Mouse (Mus musculus) embryonic facial prominence, embryonic 11.5 days (tissue): ENCODE data around the gene Dkk3. TPM values are rescaled to one million over a fixed set of nuclear protein-coding genes. Genes with fewer than 3 reads are reported as not detected.
"Not testable (repeated sequence)": the region's sequence is repeated elsewhere in the genome, so short reads cannot be mapped to it uniquely, and the experiment has no call there.

ENCODE experiments used
- ATAC-seq: fragments of 200-750 bp; cut with Nextera tagmentation; replicated peaks from 2 replicates; pipeline ENCODE4 v1.8.0; 2017; ENCODE audit warnings: low read depth; ENCODE audit not compliant: insufficient number of reproducible peaks, low FRiP score, low TSS enrichment
- DNase-seq: peaks from one replicate; pipeline ENCODE4 v3.0.0-alpha.2; 2015; ENCODE audit warnings: low spot score
- H3K27ac ChIP-seq: fragments of 300-500 bp; sonication (generic); replicated peaks from 2 replicates; pipeline ENCODE4 v1.5.1; 2014; ENCODE audit warnings: mild to moderate bottlenecking, low read depth, low read length, control low read depth
- H3K27me3 ChIP-seq: fragments of 300-500 bp; sonication (generic); 2 replicates; pipeline ENCODE4 v1.6.1; 2014; ENCODE audit warnings: mild to moderate bottlenecking, low read length, moderate library complexity, mixed read lengths; ENCODE audit not compliant: control insufficient read depth, insufficient read depth
- H3K36me3 ChIP-seq: fragments of 300-500 bp; sonication (generic); replicated peaks from 2 replicates; pipeline ENCODE4 v1.6.1; 2014; ENCODE audit warnings: low read depth, mild to moderate bottlenecking, low read length, moderate library complexity, mixed read lengths; ENCODE audit not compliant: control insufficient read depth, insufficient read depth
- H3K4me1 ChIP-seq: fragments of 300-500 bp; sonication (generic); 2 replicates; pipeline ENCODE4 v1.6.1; 2014; ENCODE audit warnings: low read length, mixed read lengths; ENCODE audit not compliant: control insufficient read depth, insufficient read depth
- H3K4me2 ChIP-seq: fragments of 300-500 bp; sonication (generic); 2 replicates; pipeline ENCODE4 v1.6.1; 2014; ENCODE audit warnings: low read depth, mild to moderate bottlenecking, control low read depth, low read length, moderate library complexity
- H3K4me3 ChIP-seq: fragments of 300-500 bp; sonication (generic); 2 replicates; pipeline ENCODE4 v1.5.1; 2014; ENCODE audit warnings: low read depth, low read length, control low read depth
- H3K9ac ChIP-seq: fragments of 300-500 bp; sonication (generic); replicated peaks from 2 replicates; pipeline ENCODE4 v1.6.1; 2014; ENCODE audit warnings: mild to moderate bottlenecking, control low read depth, low read length
- H3K9me3 ChIP-seq: fragments of 300-500 bp; sonication (generic); replicated peaks from 2 replicates; pipeline ENCODE4 v1.6.1; 2016; ENCODE audit warnings: mild to moderate bottlenecking, low read length, inconsistent platforms, mixed read lengths; ENCODE audit not compliant: control insufficient read depth
- WGBS: fragments of 180-500 bp; shearing (Covaris S2); extraction: QIAGEN DNeasy Blood & Tissue Kit; methylation state at CpG from one replicate; pipeline ENCODE4 v1.1.7; 2014; 5-methylcytosine and 5-hydroxymethylcytosine counted together
- polyA plus RNA-seq: library from polyadenylated mRNA; unstranded; fragments of >200 nt; fragmentation: Nextera tagmentation; extraction: Ambion mirVana; gene quantifications from 2 replicates; pipeline ENCODE4 v1.2.1, GENCODE M21; 2014

The Dkk3 gene
- polyA plus RNA-seq, 1 experiment from 2014 or later: 17.0 TPM

DNA sequence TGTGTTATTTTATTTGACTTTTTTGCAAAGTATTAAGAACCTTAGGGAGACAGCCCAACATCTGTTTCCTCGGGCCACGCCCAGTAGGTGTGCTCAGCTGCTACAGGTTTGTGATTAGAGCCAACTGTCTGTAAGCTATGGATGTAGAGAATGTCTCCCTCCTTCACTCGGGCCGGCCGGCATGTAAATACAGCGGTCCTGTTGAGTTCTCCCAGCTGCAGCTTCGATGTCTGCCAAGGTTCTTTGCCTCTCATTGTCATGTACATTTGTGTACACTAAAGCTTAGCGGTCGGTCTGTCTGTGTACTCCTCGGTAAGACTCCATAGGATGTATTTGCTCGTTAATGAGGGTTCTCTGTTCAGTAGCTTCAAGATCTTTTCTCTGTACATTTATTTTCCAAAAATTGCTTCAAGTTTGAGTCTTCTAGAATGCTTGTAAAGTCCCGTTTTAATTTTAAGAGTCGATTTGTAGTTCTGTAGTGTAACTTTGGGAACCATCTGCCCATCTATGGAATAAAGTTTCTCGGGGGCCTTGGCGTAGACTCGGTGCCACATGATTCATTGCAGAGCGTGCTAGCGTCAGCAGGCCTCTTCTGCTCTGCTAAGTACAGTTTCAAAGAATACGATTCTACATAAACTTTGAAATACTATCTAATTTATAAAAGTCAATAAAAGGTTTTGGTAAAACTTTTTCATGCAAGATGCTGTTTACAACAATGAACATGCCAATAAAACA is 48.1 kb downstream of the Dkk3 start:
- Histone ChIP-seq H3K36me3 (peaks cover 10% of the 10 kb centered on the region), H3K4me3 (no peak overlapping the region), H3K4me2 (no peak overlapping the region), H3K4me1 (no peaks in the 10 kb centered on the region), H3K27me3 (no peaks in the 10 kb centered on the region), H3K9me3 (no peaks in the 10 kb centered on the region), H3K9ac (no peak overlapping the region), H3K27ac (no peak overlapping the region)
- DNase-seq (no peak), ATAC-seq (no peak)
- WGBS: 97% methylated on average over 19 of the region's 19 CpGs

DNA sequence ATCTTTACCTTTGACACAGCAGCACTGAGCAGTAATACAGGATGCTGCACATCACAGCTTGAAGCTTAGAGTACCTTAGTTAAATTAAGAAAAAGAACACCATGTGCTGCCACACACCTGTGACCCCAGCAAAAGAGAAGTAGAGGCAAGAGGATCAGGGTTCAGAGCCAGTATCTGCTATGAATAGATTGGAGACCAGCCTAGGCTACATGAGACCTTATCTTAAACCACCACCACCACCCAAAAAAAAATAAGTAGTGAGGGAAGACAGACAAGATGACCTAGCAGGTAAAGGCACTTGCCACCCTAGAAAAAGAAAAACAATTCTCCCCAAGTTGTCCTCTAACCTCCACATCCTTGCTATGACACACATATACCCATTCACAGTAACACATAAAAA is 50.1 kb downstream of the Dkk3 start:
- no peaks in the 10 kb centered on the region for H3K4me1 ChIP-seq
- H3K4me2 ChIP-seq: no peak overlapping the region
- no peaks in the 10 kb centered on the region for H3K9me3 ChIP-seq
- peaks cover 10% of the 10 kb centered on the region for H3K36me3 ChIP-seq
- ATAC-seq: no peak
- H3K9ac ChIP-seq: no peak overlapping the region
- H3K27ac ChIP-seq: no peak overlapping the region
- no peak overlapping the region for H3K4me3 ChIP-seq
- H3K27me3 ChIP-seq: no peaks in the 10 kb centered on the region
- DNase-seq: no peak

DNA sequence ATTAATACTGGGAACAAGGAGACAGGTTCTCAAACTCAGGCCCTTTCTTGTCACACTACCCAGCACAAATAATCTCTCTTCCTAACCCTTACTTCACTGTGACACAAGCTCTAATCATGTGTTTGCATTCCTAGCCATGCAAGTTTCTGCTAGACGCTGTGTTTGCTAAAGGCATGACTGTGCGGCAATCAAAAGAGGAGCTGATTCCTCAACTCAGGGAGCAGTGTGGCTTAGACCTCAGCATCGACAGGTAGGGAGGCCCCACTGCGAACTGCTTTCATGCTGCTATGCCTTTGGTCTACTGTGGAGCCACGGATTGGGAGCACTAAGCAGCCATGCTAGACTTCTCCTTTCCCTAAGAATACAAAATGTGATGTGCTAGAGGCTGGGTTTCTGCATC is 55.0 kb downstream of the Dkk3 start:
- H3K36me3 ChIP-seq: peaks cover 6% of the 10 kb centered on the region
- H3K4me3 ChIP-seq: no peak overlapping the region
- H3K9ac ChIP-seq: no peak overlapping the region
- no peak for ATAC-seq
- no peaks in the 10 kb centered on the region for H3K9me3 ChIP-seq
- DNase-seq: no peak
- H3K27ac ChIP-seq: no peak overlapping the region
- H3K4me1 ChIP-seq: no peaks in the 10 kb centered on the region
- no peaks in the 10 kb centered on the region for H3K27me3 ChIP-seq
- WGBS: 90% methylated on average over 5 of the region's 5 CpGs
- no peak overlapping the region for H3K4me2 ChIP-seq

DNA sequence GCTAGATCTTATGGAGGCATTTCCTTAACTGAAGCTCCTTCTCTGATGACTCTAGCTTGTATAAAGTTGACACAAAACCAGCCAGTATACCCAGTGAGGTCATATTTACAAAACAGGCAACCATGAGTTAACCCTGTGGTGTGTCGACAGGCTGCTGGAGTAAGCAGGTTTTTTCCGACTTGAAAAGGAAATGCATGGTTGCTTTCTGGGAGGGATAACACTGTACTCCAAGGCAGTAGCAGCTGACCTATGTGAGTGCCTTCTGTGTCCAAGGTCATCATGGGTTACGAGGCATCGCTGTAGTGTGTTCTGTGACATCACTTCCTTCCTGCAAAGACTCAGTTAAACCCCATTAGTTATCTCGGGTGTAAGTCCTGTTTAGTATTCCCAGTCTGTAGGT is 55.9 kb downstream of the Dkk3 start:
- Histone ChIP-seq H3K9ac (no peak overlapping the region), H3K4me2 (no peak overlapping the region), H3K4me1 (no peaks in the 10 kb centered on the region), H3K27ac (no peak overlapping the region), H3K4me3 (no peak overlapping the region), H3K27me3 (no peaks in the 10 kb centered on the region), H3K36me3 (peaks cover 5% of the 10 kb centered on the region), H3K9me3 (no peaks in the 10 kb centered on the region)
- DNase-seq: no peak
- WGBS: 77% methylated on average over 5 of the region's 5 CpGs
- no peak for ATAC-seq

DNA sequence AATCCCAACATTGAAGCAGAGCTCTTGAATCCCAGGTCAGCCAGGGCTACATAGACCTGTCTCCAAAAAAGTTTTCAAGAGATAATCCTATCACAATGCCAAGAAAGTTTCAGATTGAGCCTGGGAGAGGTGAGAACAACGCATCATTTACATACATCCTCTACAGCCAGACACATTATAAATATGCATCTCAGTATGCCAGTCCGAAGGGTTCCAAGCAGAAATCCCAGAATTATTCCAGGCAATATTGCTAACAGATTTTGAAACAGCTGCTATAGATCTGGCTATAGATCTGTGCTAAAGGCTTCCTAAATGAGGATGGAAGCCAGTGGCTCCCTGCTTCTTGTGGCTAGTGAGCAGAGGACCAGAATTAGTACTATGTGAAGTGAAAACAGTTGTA is 58.0 kb downstream of the Dkk3 start:
- ATAC-seq (no peak), DNase-seq (no peak)
- Histone ChIP-seq H3K27ac (no peak overlapping the region), H3K9ac (no peak overlapping the region), H3K36me3 (peaks cover 4% of the 10 kb centered on the region), H3K4me1 (no peaks in the 10 kb centered on the region), H3K4me2 (no peak overlapping the region), H3K9me3 (no peaks in the 10 kb centered on the region), H3K4me3 (no peak overlapping the region), H3K27me3 (no peaks in the 10 kb centered on the region)
- WGBS: 96% methylated on average over 2 of the region's 2 CpGs

DNA sequence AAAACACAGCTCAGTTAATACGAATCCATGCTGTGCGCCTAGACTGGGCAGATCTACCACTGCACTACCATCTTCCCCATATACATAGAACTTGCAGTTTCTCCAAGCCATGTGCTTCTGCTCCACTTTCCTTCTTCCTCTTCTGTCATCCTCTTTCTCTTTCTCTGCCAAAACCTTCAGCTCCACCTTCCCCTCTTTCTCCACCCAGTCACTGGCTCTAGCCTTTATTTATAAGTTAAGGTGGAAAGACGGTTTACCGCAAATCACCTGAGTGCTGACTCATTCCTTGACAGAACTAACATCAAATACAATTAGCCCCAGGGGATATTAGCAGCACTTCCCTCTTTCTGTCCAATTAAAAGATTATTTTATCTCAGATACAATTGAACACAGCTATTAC is 63.9 kb downstream of the Dkk3 start:
- not testable (repeated sequence) for H3K36me3 ChIP-seq, H3K4me2 ChIP-seq, H3K4me1 ChIP-seq, H3K27me3 ChIP-seq, ATAC-seq, H3K9me3 ChIP-seq, H3K27ac ChIP-seq, H3K4me3 ChIP-seq, DNase-seq, H3K9ac ChIP-seq
- WGBS: 91% methylated on average over 4 of the region's 4 CpGs

DNA sequence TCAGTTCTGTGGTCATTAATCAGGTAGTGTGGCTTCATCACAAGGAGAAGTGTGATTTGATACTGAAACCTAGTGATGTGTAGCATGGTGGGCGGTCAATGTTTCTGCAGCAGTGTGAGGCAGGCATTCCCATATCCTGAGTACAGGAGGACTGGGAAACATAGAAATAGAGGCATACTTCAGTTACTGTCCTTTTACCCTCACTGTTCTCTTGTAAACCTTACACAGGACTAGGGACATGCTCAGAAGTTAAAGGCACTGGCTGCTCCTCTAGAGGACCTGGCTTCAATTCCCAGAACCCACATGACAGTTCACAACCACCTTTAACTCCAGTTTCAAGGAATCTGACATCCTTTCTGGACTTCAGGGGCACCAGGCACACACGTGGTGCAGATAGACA is 72.7 kb downstream of the Dkk3 start:
- peaks cover 6% of the 10 kb centered on the region for H3K36me3 ChIP-seq
- DNase-seq: no peak

DNA sequence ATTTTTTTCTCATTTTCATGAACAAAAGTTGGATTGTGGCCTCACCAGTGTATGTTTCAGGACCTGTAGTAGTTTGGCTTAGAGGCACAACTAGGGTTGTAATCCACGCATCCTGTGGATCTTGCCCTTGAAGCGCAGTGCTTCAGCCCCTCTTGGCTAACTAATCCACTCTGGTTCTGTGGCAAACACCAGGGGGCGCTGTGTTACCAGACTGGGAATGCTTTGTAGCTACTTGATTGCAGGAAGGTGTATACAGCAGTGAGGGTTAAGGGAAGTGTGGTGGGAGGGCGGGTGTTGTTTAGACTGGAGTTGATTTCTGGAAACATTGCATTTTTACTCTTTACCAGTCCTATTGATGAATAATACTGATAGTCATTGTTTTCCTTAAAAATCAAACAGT is 73.8 kb downstream of the Dkk3 start:
- ATAC-seq: no peak
- DNase-seq: peak; percentile 88
- H3K4me2 ChIP-seq: no peak overlapping the region
- H3K9ac ChIP-seq: no peak overlapping the region
- no peaks in the 10 kb centered on the region for H3K9me3 ChIP-seq
- H3K27ac ChIP-seq: no peak overlapping the region
- no peak overlapping the region for H3K4me3 ChIP-seq
- H3K4me1 ChIP-seq: no peaks in the 10 kb centered on the region
- WGBS: 44% methylated on average over 4 of the region's 4 CpGs
- H3K36me3 ChIP-seq: peaks cover 6% of the 10 kb centered on the region
- no peaks in the 10 kb centered on the region for H3K27me3 ChIP-seq

More for the DNA sequence above, 72.7 kb downstream of the Dkk3 start:
- WGBS: 94% methylated on average over 2 of the region's 2 CpGs
- Histone ChIP-seq H3K27me3 (no peaks in the 10 kb centered on the region), H3K27ac (no peak overlapping the region), H3K4me3 (no peak overlapping the region), H3K4me2 (no peak overlapping the region), H3K4me1 (no peaks in the 10 kb centered on the region), H3K9ac (no peak overlapping the region), H3K9me3 (no peaks in the 10 kb centered on the region)
- ATAC-seq: no peak
